Mouse (Mus musculus): Measurements from ENCODE around the gene Wdr82.

Gene Wdr82

DNA sequence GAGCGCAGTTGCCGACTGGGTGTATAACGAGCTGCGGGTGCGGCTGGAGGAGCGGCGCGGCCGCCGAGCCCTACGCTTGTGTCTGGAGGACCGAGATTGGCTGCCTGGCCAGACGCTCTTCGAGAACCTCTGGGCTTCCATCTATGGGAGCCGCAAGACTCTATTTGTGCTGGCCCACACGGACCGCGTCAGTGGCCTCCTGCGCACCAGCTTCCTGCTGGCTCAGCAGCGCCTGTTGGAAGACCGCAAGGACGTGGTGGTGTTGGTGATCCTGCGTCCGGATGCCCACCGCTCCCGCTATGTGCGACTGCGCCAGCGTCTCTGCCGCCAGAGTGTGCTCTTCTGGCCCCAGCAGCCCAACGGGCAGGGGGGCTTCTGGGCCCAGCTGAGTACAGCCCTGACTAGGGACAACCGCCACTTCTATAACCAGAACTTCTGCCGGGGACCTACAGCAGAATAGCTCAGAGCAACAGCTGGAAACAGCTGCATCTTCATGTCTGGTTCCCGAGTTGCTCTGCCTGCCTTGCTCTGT lies 55.5 kb downstream of the Wdr82 start:
- DNase-seq: peak; percentile 42 to 48

DNA sequence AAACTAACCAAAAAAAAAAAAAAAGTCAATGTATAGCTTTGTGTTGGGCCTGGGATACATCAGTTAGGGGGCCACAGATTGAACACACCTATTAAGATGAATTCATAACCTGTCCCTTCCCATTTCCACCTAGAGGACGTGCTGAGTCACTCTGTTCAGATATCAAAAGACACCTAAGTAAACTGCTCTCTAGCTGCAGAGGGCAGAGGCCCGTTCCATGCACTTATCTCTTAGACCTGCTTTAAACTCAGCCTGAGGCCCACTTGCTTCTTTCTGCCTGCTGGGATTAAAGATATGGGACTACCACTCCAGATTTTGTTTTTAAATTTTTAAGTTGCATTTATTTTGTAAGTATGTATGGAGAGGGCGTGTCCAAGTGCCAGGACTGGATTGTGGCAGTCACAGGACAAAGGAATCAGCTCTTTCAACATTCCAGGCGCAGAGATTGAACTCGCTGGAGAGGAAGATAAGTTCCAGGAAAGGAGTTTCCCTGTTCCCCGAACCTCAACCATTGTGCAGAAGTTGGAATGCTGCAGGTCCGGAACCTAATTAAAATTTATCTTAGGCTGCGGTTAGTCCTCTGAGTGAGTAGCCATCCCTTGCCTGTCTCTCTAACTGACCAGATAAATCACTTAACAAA lies 57.2 kb downstream of the Wdr82 start:
- DNase-seq: no peak

DNA sequence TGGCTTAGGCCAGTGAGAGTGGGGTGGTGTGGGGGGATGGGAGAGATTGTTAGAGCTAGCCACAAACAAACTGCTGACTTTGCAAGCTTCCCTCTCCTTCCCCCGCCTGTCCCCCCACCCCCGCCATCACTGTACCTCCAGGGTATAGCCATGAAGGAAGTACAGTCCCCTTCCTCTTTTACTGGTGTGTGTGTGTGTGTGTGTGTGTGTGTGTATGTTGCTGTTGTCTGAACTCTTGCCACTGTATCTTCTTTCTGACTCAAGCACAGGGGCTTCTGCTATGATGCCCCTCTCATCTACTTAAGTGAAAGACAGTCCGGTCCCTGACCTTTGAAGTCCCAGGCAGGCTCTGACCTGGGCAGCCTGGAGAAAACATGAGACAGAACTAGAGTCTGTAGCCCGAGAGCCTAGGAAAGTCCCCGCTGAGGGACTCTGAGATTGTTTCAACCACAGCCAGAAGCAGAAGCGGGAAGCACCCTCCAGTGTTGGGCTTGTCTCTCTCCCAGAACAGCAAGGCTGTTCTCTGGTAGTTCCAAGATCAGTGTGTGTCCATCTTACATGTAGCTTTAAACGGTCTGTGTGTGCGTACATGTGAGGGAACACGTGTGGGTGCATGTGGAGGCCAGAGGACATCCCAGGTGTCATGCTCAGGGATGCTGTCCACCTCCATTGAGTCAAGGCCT lies 59.5 kb downstream of the Wdr82 start:
- no peak for DNase-seq

DNA sequence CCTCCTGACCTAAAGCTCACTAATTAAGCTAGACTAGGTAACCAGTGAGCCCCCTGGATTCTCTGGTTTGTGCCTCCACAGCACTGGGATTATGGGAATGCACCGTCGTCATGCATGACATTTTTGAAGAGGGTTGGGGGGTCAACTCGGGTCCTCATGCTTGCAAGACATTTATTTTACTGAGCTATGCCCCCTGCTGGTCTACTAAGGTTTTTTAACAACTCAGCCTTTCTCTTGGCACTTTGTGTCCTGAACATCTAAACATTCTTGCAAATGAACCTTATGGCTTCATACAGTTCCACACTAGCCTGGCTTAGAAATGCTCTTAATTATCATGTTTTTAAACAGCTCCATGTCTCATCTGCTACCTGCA lies 60.0 kb downstream of the Wdr82 start:
- DNase-seq: no peak

DNA sequence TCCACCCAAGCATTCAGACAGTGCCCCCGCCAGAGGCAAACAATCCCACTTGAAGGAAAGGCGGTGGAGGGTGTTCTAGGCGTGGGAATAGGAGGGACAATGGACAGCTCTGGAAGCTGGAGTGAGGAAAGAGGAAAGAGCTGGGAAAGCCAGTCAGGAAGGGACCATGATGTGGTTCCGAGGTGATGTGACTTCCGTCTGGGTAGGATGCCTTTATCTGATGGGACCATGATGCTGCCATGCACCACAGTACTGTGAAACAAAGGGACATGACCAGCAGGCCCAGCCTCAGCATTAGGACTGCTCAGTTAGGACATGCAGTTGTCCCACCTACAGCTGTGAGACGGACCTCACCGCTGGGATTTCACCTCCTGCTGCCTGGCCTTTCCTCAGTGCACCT lies 60.5 kb downstream of the Wdr82 start:
- no peak for DNase-seq

DNA sequence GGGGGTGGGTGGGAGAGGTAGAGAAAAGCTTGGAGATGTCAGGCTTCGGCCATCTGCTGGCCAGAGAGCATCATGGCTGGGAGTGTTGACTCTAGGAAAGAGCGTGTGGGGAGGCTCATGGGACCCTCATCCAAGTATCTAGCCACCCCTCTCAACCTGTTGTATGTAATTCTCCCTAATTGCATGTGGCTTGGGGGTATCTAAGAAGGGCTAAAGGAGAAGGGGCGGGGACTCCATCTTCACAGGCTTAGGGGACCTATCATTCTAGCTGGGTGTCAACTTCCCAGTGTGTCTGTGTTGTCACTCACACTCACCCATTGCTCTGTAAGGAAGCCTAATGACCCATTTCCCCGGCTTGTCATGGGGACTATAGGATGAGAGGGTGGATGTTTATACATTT lies 61.1 kb downstream of the Wdr82 start:
- DNase-seq: no peak

DNA sequence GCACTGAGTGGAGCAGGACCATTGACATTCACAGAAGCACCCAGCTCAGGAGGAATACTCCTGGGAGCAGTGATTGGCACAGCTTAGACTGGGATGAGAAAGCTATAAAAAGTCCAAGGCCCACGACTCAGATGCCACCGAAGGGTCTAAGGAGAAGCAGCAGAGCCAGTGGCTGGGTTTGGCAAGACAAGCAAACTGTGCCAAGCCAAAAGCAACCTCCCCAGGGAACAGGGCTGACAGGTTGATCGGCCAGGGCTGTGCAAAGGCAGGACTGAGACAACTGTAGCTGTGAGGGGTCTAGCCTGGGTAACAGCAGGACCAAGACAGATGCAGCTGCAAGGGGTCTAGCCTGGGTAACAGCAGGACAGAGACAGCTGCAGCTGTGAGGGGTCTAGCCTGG lies 62.2 kb downstream of the Wdr82 start:
- no peak for DNase-seq

DNA sequence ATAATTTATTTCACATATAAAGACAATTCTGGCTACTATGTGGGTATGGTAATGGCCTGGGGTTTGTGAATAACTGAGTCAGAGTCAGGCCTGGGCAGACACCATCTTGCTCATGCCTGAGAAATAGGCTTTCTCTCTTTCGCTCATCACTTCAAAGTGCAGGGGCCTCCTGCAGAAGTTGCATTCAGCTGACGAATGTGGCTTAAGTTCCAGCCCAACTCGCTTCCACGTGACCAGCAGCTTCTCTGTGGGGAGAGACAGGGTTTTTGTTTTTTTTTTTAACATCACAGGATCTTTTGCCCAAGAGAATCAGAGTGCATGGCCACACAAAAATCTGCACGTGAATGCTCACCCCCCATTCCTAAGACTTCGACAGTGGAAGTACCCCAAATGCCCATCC lies 63.2 kb downstream of the Wdr82 start:
- DNase-seq: no peak

DNA sequence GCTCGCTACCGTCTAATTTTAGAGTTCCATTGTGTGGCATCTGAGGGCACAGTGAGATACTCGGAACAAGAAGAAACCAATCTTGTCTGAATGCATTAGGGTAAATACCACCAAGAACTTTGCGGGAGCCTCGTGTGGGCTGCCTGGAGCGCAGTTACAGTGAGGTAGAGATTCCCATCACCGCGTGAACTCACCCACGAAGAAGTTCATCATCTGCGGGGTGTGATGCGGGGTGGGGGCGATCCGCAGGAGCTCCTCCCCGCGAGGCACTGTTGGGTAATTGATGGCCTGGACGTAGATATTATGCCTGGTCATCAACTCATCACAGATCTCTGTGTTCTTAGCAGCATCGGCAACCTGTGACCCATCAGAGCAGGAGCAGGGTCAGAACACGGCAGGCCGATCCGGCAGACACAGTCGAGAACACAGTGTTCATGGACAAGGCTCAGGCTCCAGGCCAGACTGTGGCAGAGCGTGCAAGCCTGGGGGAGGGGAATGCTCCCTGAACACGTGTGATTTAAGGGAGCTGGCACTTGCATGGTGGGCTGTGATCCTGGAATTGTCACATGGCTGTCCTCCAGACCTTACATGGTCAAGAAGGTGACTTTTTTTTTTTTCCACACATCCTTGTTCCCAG lies 64.6 kb downstream of the Wdr82 start:
- DNase-seq: no peak

DNA sequence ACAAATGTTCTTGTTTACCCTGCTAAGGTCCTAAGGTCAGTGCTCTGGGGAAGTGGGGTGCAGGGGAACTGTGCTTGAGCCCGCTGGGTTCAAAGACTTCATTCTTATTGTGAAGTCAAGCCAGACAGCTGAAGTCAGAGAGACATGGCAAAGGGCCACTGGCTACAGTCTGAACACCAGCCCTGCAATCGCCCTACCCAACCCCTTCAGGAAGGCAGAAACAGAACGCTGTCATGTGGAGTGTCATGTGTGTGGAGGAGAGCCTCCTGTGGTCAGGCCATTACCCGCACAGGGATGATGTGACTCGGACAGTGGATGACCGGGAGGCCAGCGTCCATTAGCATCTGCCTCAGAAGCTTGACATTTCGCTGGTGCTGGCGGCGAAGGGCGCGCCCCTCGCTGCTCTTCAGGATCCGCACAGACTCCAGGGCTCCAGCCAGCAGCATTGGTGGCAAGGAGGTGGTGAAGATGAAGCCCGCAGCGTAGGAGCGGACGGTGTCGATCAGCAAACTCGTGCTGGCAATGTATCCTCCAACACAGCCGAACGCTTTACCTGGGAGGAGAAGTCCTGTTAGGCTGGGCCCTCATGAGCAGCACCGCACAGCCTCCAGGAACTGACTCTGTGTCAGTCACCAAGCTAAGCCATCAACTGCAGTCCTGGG lies 65.6 kb downstream of the Wdr82 start:
- no peak for DNase-seq

DNA sequence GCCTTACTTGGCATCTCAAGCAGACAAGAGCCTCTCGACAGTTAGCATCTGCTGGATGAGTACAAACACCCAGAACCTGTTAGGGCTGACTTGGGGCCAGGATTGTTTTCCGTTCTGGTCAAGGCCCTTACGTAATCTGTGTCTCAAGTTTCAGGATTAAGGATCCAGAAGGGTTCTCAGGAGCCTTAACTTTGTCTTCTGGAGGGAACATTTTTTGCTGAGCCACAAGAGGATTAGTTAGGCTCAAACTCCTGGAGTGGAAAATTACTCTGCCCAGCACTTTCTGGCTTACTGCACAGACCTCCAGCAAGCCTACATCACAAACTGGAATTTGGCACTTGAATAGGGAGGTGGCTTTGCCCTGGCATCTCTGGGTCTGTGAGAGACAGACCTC lies 66.1 kb downstream of the Wdr82 start:
- DNase-seq: no peak

DNA sequence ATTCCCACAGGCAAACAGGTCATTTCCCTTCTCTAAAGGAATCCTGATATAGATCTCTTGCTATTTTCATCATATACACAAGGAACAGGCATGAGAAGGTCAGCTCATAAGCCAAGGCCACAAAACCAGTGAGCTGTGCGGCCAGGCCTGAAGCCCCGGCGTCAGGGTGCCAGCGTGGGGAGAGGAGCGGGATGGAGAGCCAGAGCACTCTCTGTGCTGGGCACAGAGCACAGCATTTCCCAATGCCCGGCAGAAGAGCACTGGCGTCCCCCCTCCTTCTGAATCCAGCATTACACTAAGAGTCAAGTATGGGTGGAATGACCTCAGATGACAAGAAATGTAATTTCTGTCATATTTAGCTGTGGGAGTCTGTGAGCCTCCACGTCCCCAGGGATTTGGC lies 66.7 kb downstream of the Wdr82 start:
- DNase-seq: no peak

DNA sequence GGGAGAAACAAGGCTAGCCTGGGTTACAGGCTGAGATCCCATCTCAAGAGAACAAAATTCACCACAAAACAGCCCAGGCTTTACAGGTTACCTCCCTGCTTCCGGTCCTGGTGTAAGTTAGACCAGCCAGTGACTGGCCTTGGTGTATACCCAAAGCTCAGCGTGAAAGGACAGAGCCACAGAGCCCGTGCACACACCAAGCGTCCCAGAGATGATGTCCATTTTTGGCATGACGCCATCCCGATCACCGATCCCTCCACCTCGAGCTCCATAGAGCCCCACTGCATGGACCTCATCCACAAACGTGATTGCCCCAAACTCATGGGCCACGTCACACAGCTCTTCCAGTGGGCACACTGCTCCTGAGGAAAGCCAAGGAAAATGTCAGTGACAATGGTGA lies 67.2 kb downstream of the Wdr82 start:
- DNase-seq: no peak

Measured in cerebellum, postnatal 14 days (tissue).